Mouse (Mus musculus): Measurements from ENCODE around the gene Fam133b. TPM values are rescaled to one million over a fixed set of nuclear protein-coding genes. Genes with fewer than 3 reads are reported as not detected.
A peak's percentile ranks its signal among the peaks of the same experiment; 100 is the strongest.
"Not testable (repeated sequence)": the region's sequence is repeated elsewhere in the genome, so short reads cannot be mapped to it uniquely, and the experiment has no call there.

Fam133b gene
- total RNA-seq, 2 experiments from 2014 or later, result 44.0 to 47.3 TPM

GRCm38 (mm10) chr5:3529585-3530189 lies 13.9 kb upstream of the Fam133b start:
- no peak overlapping the region for H3K4me3 ChIP-seq
- no peak overlapping the region for H3K27ac ChIP-seq
- DNase-seq (ENCODE audit: low spot score in 2 of 2), result no peak
- TF ChIP-seq CTCF (conservative IDR thresholded peaks at IDR 0.05), result no peak

- H3K27ac ChIP-seq; H3K4me3 ChIP-seq; DNase-seq (ENCODE audit: low spot score in 2 of 2): not testable (repeated sequence)
These were observed 11.6 kb upstream of the Fam133b start for GRCm38 (mm10) chr5:3532048-3532447.

GRCm38 (mm10) chr5:3536592-3537212 lies 6.9 kb upstream of the Fam133b start:
- no peak for TF ChIP-seq CTCF (conservative IDR thresholded peaks at IDR 0.05)
- H3K27ac ChIP-seq, result no peak overlapping the region
- no peak for DNase-seq (ENCODE audit: low spot score in 2 of 2)
- no peak overlapping the region for H3K4me3 ChIP-seq

GRCm38 (mm10) chr5:3538505-3539472 lies 4.8 kb upstream of the Fam133b start:
- no peak for DNase-seq (ENCODE audit: low spot score in 2 of 2)
- Histone ChIP-seq H3K4me3 (no peak overlapping the region), H3K27ac (no peak overlapping the region)
- TF ChIP-seq CTCF (conservative IDR thresholded peaks at IDR 0.05), result no peak

GRCm38 (mm10) chr5:3541871-3542270 lies 1.8 kb upstream of the Fam133b start:
- Histone ChIP-seq H3K27ac (no peak overlapping the region), H3K4me3 (no peak overlapping the region)
- TF ChIP-seq CTCF (conservative IDR thresholded peaks at IDR 0.05), result no peak
- DNase-seq (ENCODE audit: low spot score in 2 of 2), result no peak

- DNase-seq (ENCODE audit: low spot score in 2 of 2), result no peak
- Histone ChIP-seq H3K27ac (peak overlapping the region; percentile 95; the same call in 1 of the 2 replicates), H3K4me3 (peak overlapping the region; percentile 69)
- no peak for TF ChIP-seq CTCF (conservative IDR thresholded peaks at IDR 0.05)
These were observed 792 bp downstream of the Fam133b start for GRCm38 (mm10) chr5:3544480-3544769.

GRCm38 (mm10) chr5:3546226-3546625 lies 2.6 kb downstream of the Fam133b start:
- no peak overlapping the region for H3K27ac ChIP-seq
- TF ChIP-seq CTCF (conservative IDR thresholded peaks at IDR 0.05), result no peak
- no peak overlapping the region for H3K4me3 ChIP-seq
- no peak for DNase-seq (ENCODE audit: low spot score in 2 of 2)

- H3K4me3 ChIP-seq, result no peak overlapping the region
- TF ChIP-seq CTCF (conservative IDR thresholded peaks at IDR 0.05), result no peak
- DNase-seq (ENCODE audit: low spot score in 2 of 2), result no peak
- no peak overlapping the region for H3K27ac ChIP-seq
These were observed 7.8 kb downstream of the Fam133b start for GRCm38 (mm10) chr5:3551481-3551880.

- no peak overlapping the region for H3K4me3 ChIP-seq
- no peak for DNase-seq (ENCODE audit: low spot score in 2 of 2)
- TF ChIP-seq CTCF (conservative IDR thresholded peaks at IDR 0.05), result no peak
- H3K27ac ChIP-seq, result no peak overlapping the region
These were observed 10.6 kb downstream of the Fam133b start for GRCm38 (mm10) chr5:3554198-3554597.

- no peak within 1 kb of the TSS for H3K4me3 ChIP-seq
- H3K27ac ChIP-seq, result no peak within 1 kb of the TSS
- no peak for TF ChIP-seq CTCF (conservative IDR thresholded peaks at IDR 0.05)
- no peak for DNase-seq (ENCODE audit: low spot score in 2 of 2)
These were observed 27.6 kb downstream of the Fam133b start, which contains the start of gene 1700109H08Rik for GRCm38 (mm10) chr5:3571266-3571665. 1700109H08Rik (plus strand) TSS chr5:3571566.

GRCm38 (mm10) chr5:3574825-3575224 lies 31.2 kb downstream of the Fam133b start:
- Histone ChIP-seq H3K4me3 (no peak overlapping the region), H3K27ac (no peak overlapping the region)
- DNase-seq (ENCODE audit: low spot score in 2 of 2), result no peak
- TF ChIP-seq CTCF (conservative IDR thresholded peaks at IDR 0.05), result 0 out of 2 replicates have a peak, but pooled peaks have one; percentile 12

- no peak for TF ChIP-seq CTCF (conservative IDR thresholded peaks at IDR 0.05)
- Histone ChIP-seq H3K4me3 (no peak overlapping the region), H3K27ac (no peak overlapping the region)
- DNase-seq (ENCODE audit: low spot score in 2 of 2), result no peak
These were observed 34.3 kb downstream of the Fam133b start for GRCm38 (mm10) chr5:3577939-3578338.

- TF ChIP-seq CTCF (conservative IDR thresholded peaks at IDR 0.05), result no peak
- DNase-seq (ENCODE audit: low spot score in 2 of 2), result no peak
- H3K4me3 ChIP-seq, result no peak overlapping the region
- no peak overlapping the region for H3K27ac ChIP-seq
These were observed 35.4 kb downstream of the Fam133b start for GRCm38 (mm10) chr5:3579066-3579465.

All from layer of hippocampus, adult 2 months (tissue).